Mouse (Mus musculus) forebrain, embryonic 12.5 days (tissue): ENCODE results near the gene Armcx5. TPM values are rescaled to one million over a fixed set of nuclear protein-coding genes. Genes with fewer than 3 reads are reported as not detected.
"Not testable (repeated sequence)": the region's sequence is repeated elsewhere in the genome, so short reads cannot be mapped to it uniquely, and the experiment has no call there.

Experiments
- ATAC-seq: fragments of 200-750 bp; cut with Nextera tagmentation; 2 replicates; pipeline ENCODE4 v1.8.0; 2017; ENCODE audit warnings: moderate TSS enrichment; ENCODE audit not compliant: low FRiP score
- H3K27ac ChIP-seq: fragments of 300-500 bp; sonication (generic); 2 replicates; pipeline ENCODE4 v1.5.1; 2016; ENCODE audit warnings: mild to moderate bottlenecking
- H3K27me3 ChIP-seq: fragments of 300-500 bp; sonication (generic); 2 replicates; pipeline ENCODE4 v1.6.1; 2016; ENCODE audit warnings: mild to moderate bottlenecking
- H3K36me3 ChIP-seq: fragments of 300-500 bp; sonication (generic); replicated peaks from 2 replicates; pipeline ENCODE4 v1.6.1; 2016; ENCODE audit warnings: mild to moderate bottlenecking
- H3K4me1 ChIP-seq: fragments of 300-500 bp; sonication (generic); 2 replicates; pipeline ENCODE4 v1.6.1; 2016
- H3K4me2 ChIP-seq: fragments of 300-500 bp; sonication (generic); 2 replicates; pipeline ENCODE4 v1.6.1; 2016; ENCODE audit warnings: mild to moderate bottlenecking, moderate library complexity
- H3K4me3 ChIP-seq: fragments of 300-500 bp; sonication (generic); replicated peaks from 2 replicates; pipeline ENCODE4 v1.5.1; 2016; ENCODE audit warnings: mild to moderate bottlenecking
- H3K9ac ChIP-seq: fragments of 300-500 bp; sonication (generic); 2 replicates; pipeline ENCODE4 v1.6.1; 2016; ENCODE audit warnings: mild to moderate bottlenecking
- H3K9me3 ChIP-seq: fragments of 300-500 bp; sonication (generic); 2 replicates; pipeline ENCODE4 v1.6.1; 2016
- WGBS: fragments of 180-500 bp; shearing (Covaris S2); methylation state at CpG from one replicate; pipeline ENCODE4 v1.1.7; 2016; 5-methylcytosine and 5-hydroxymethylcytosine counted together
- microRNA counts: library from miRNA; unstranded; fragments of <30 nt; microRNA quantifications from one replicate; lab custom pipeline; 2017
- microRNA-seq: library from miRNA; unstranded; fragments of <30 nt; microRNA quantifications from one replicate; pipeline ENCODE4, GENCODE M21; 2017
- polyA plus RNA-seq: library from polyadenylated mRNA; unstranded; fragments of >200 nt; fragmentation: Nextera tagmentation; extraction: Ambion mirVana; gene quantifications from 2 replicates; pipeline ENCODE4 v1.2.1, GENCODE M21; 2016

Gene Armcx5
- polyA plus RNA-seq, 1 experiment from 2014 or later, result 11.8 TPM

- H3K4me1 ChIP-seq, result no peaks in the 10 kb centered on the region
- ATAC-seq, result no peak
- H3K36me3 ChIP-seq, result 0 out of 2 replicates have a peak, but pooled peaks cover 3% of the 10 kb centered on the region
- no peak overlapping the region for H3K4me3 ChIP-seq
- H3K27me3 ChIP-seq, result no peaks in the 10 kb centered on the region
- H3K27ac ChIP-seq, result no peak overlapping the region
- H3K4me2 ChIP-seq, result no peak overlapping the region
- H3K9me3 ChIP-seq, result no peaks in the 10 kb centered on the region
- 76% methylated on average over 2 of the region's 2 CpGs for WGBS
- H3K9ac ChIP-seq, result no peak overlapping the region
Observed at GRCm38 (mm10) chrX:135768565-135768964, 26.0 kb downstream of the Armcx5 start.

- no peak for ATAC-seq
- Histone ChIP-seq H3K27ac (no peak overlapping the region), H3K4me1 (no peaks in the 10 kb centered on the region), H3K9ac (no peak overlapping the region), H3K27me3 (0 out of 2 replicates have a peak, but pooled peaks cover 8% of the 10 kb centered on the region), H3K4me2 (no peak overlapping the region), H3K36me3 (no peaks in the 10 kb centered on the region), H3K4me3 (no peak overlapping the region), H3K9me3 (no peaks in the 10 kb centered on the region)
Observed at GRCm38 (mm10) chrX:135791536-135791935, 49.0 kb downstream of the Armcx5 start.

GRCm38 (mm10) chrX:135792326-135792725, 49.8 kb downstream of the Armcx5 start:
- ATAC-seq, result no peak
- WGBS, result 75% methylated on average over 6 of the region's 6 CpGs

GRCm38 (mm10) chrX:135795591-135796304, 53.2 kb downstream of the Armcx5 start:
- H3K4me2 ChIP-seq, result peak overlapping the region; percentile 65
- not testable (repeated sequence) for H3K9me3 ChIP-seq, H3K4me1 ChIP-seq, H3K27me3 ChIP-seq
- H3K4me3 ChIP-seq, result peak overlapping the region; percentile 57
- ATAC-seq, result peak; percentile 90
- peaks cover 17% of the 10 kb centered on the region for H3K36me3 ChIP-seq
- 20% methylated on average over 26 of the region's 27 CpGs for WGBS
- peak overlapping the region; percentile 65; the same call in 1 of the 2 replicates for H3K27ac ChIP-seq
- peak overlapping the region; percentile 69 for H3K9ac ChIP-seq

More at GRCm38 (mm10) chrX:135792326-135792725, 49.8 kb downstream of the Armcx5 start:
- Histone ChIP-seq H3K27me3 (0 out of 2 replicates have a peak, but pooled peaks cover 6% of the 10 kb centered on the region), H3K9ac (no peak overlapping the region), H3K4me2 (no peak overlapping the region), H3K27ac (no peak overlapping the region), H3K36me3 (no peaks in the 10 kb centered on the region), H3K4me3 (no peak overlapping the region), H3K9me3 (no peaks in the 10 kb centered on the region), H3K4me1 (no peaks in the 10 kb centered on the region)

- ATAC-seq, result peak; percentile 70
- 21% methylated on average over 25 of the region's 26 CpGs for WGBS
- not testable (repeated sequence) for H3K27me3 ChIP-seq, H3K9me3 ChIP-seq, H3K4me1 ChIP-seq
- peak overlapping the region; percentile 65; the same call in 1 of the 2 replicates for H3K27ac ChIP-seq
- H3K36me3 ChIP-seq, result peaks cover 21% of the 10 kb centered on the region
- peak overlapping the region; percentile 57 for H3K4me3 ChIP-seq
- peak overlapping the region; percentile 65 for H3K4me2 ChIP-seq
- peak overlapping the region; percentile 69 for H3K9ac ChIP-seq
Observed at GRCm38 (mm10) chrX:135796305-135797211, 54.0 kb downstream of the Armcx5 start.

MicroRNAs within 50 kb of the gene (microRNA counts, 519-probe panel; counts per million panel counts)
- not detected for microRNA mmu-miR-1970 (lab: Ali Mortazavi, UCI)

Small RNAs within 50 kb of the gene (microRNA-seq; reads per million reads assigned to microRNA genes)
- gene Mir1970 (not detected), gene Mir7646 (not detected)

Other genes with a start within 250 kb of the Armcx5 start
- not detected in 2 replicates for gene AV320801, start 248.1 kb upstream of the Armcx5 start, polyA plus RNA-seq
- not detected in 2 replicates for gene Nxf7, start 144.0 kb upstream of the Armcx5 start, polyA plus RNA-seq
- gene Prame, start 115.0 kb upstream of the Armcx5 start, polyA plus RNA-seq, result not detected in 2 replicates
- not detected in 2 replicates for gene Tcp11x2, start 48.9 kb upstream of the Armcx5 start, polyA plus RNA-seq
- not detected in 2 replicates for gene Tmsb15a, start 17.5 kb upstream of the Armcx5 start, polyA plus RNA-seq
- gene Gprasp1, start within 50 bp of the Armcx5 start, polyA plus RNA-seq, result 109 and 115 TPM in 2 replicates
- 90.2 and 92.3 TPM in 2 replicates for gene Bhlhb9, start 54.9 kb downstream of the Armcx5 start, polyA plus RNA-seq
- 79.9 and 84.6 TPM in 2 replicates for gene Gprasp2, start 96.3 kb downstream of the Armcx5 start, polyA plus RNA-seq